Mouse (Mus musculus) thymus, postnatal 10 days (tissue): Measurements from ENCODE around the gene Bmp8a.
"Not testable (repeated sequence)": the region's sequence is repeated elsewhere in the genome, so short reads cannot be mapped to it uniquely, and the experiment has no call there.

Experiments used
- DNase-seq, 2 experiments: peaks; one replicate each; pipeline ENCODE4 v3.0.0; 2021; ENCODE audit warnings: low spot score in 2 of 2

The Bmp8a gene

GRCm38 (mm10) chr4:123342642-123343470, at the start of gene Bmp8a:
TSS of gene Bmp8a (minus strand) at chr4:123343252.
- peak; percentile 19 to 49 for DNase-seq

GRCm38 (mm10) chr4:123392187-123392586, 49.1 kb upstream of the Bmp8a start:
- peak in 1 of 2 experiments; percentile 50 for DNase-seq

DNA sequence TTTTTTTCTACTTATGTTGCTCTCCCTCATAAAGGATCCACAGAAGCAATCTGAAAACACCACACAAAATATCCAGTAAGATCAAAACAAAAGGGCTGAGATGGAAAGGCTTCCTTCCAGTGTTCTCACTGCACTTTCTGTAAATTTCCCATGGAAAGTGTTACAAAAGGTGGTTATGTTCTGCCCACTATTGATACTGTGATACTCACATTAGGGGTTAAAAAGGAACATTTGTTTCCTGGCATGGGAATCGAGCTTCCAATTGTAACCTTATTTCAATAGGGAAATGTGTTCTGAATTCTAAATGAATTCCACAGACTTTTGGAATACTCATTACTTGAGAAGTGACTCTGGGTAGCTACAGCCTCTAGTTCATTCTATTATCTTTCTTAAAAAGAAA, 42.0 kb upstream of the Bmp8a start:
- no peak for DNase-seq

GRCm38 (mm10) chr4:123383173-123383572, 40.1 kb upstream of the Bmp8a start:
- no peak for DNase-seq

GRCm38 (mm10) chr4:123382051-123382450, 39.0 kb upstream of the Bmp8a start:
- DNase-seq, result no peak

DNA sequence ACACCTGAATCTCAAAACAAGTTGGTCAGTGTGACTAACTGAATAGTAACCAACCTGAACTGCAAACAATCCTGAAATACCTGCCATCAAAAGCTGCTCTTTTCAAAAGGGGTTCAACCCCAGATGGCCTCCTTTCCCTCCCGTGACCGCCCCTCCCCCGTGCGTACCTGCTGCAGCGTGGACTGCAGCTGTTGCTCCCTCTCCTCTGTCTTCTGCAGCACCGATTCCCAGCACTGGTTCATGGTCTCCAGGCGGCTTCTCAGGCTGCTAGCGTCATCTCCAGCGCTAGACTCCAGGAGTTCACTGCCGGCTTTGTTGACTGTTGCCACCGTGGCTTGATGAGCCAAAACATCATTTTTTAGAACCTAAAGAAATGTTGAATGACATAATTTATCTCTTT, 38.5 kb upstream of the Bmp8a start:
- no peak for DNase-seq

- no peak for DNase-seq
These were observed 33.0 kb upstream of the Bmp8a start for GRCm38 (mm10) chr4:123376031-123376430.

GRCm38 (mm10) chr4:123374316-123375008, 31.4 kb upstream of the Bmp8a start:
- no peak for DNase-seq

- DNase-seq, result no peak
These were observed 20.5 kb upstream of the Bmp8a start for GRCm38 (mm10) chr4:123363555-123363954.

DNA sequence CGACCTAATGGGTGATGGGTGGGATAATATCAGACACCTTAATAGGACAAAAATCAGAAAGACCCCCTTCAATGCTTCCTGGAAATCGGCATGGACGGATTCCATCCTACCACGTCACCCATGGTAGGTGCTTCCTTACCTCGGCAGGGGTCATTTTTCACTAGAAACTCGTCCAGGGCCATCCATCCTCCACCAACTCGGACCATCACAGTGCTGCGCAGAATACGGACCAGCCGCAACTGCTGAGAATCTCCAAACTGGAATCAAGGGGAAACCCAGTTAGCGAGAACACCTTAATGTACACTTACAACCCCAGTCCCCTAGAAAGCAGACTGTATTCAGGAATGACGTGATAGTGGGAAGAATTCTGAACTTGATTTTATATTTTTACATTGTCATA, 17.7 kb upstream of the Bmp8a start:
- no peak for DNase-seq

DNA sequence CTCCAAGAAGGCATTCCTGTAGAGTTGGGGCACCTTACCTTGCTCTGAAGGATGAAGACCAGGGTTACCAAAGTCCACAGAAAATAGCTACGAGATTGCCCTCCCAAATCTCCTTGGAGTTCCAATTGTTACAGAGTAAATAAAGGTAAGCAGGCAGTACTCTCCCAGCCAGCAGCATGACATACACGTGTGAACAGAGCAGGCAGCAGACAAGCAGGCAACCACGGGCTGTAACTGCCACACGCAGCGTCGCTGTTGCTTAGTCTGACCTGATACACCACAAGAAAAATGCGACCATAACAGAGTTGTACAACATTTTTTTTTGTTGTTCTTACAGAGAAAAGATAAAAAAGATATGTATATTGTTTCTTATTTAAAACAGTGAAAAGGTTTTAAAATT, 15.6 kb upstream of the Bmp8a start:
- no peak for DNase-seq

DNA sequence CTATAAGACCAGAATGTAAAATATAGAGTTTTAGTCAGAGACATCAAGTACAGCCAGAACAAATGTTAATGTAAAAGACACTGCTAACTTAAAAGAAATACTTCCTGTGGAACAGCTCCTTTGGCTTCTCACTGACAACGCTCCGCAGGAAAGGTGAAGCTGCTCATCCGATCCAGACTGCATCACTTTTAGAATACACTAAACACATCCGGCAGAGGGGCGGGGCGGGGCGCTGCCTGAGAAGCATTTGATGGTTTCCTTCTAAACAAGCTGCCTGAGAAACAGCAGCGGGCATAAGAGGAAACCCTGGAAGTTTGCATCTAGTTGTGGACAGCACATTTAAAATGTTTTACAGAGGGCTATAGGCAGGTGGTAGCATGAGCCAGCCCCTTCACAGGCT, 12.9 kb upstream of the Bmp8a start:
- DNase-seq, result no peak

- no peak for DNase-seq
These were observed 10.3 kb upstream of the Bmp8a start for GRCm38 (mm10) chr4:123353271-123353877.

DNA sequence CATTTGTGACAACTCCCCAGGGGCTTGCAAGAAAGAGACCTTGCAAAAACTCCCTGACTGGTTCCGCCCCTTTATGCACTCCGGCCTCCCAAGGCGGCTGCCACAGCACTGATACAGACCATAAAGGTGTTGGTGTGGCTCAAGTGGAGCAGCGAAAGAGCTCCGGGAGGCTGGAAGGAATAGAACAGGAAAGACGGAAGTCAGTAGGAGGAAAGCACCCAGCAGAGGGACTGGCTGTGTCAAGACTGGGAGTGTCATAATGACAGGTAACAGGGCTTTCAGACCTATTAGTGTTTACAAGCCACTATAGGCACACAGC, 378 bp upstream of the Bmp8a start:
- DNase-seq, result no peak

DNA sequence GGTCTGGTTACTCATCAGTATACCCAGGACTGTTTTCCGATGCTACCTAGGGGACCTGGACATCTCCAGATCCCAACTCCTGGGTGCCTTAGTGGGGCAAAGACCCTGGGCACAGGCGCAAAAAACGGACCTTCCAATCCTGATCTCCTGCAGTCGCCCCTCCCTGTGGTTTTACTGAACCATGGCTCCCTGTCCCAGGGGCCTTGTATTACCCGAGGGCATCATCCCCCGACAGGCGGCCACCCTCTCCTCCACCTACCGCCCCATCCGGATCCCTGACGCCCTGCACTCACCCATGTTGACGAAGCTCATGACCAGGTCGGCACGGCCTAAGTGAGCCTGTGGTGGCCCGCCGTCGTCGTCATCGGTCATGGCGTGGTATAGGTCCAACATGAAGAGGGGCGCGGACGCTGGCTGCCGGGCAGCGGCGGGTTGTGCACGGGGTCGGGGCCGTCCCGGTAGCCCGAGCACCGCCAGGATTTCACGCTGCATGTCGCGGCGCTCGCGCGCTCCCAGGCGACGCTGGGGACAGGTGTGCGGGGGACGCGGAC, 886 bp downstream of the Bmp8a start:
- DNase-seq, result no peak

DNA sequence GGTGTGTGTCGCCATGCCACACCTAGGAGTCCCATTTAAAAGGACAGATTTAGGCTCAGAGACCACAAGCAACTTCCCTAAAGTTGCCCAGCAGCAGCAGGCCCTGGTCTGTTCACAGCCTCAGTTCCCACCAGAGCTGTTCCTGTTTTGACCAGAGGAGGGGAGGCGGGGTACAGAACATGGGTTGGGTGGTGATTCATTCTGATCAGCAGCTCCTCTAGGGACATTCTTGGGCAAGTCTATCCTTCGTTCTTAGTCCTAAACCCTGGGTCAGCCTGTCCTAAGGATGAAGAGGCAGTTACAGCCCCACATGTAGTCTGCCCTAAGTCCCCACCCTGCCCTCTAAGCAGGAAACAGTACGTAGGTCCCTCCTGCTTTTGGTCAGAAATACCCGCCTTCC, 2.8 kb downstream of the Bmp8a start:
- no peak for DNase-seq

GRCm38 (mm10) chr4:123337693-123338092, 5.4 kb downstream of the Bmp8a start:
- DNase-seq, result no peak

- no peak for DNase-seq
These were observed 7.1 kb downstream of the Bmp8a start for GRCm38 (mm10) chr4:123335796-123336585.

GRCm38 (mm10) chr4:123335244-123335643, 7.8 kb downstream of the Bmp8a start:
- DNase-seq, result not testable (repeated sequence)

GRCm38 (mm10) chr4:123334177-123334576, 8.9 kb downstream of the Bmp8a start:
- DNase-seq, result no peak

GRCm38 (mm10) chr4:123333151-123333550, 9.9 kb downstream of the Bmp8a start:
- no peak for DNase-seq

GRCm38 (mm10) chr4:123331961-123332360, 11.1 kb downstream of the Bmp8a start:
- not testable (repeated sequence) for DNase-seq
